Mouse (Mus musculus): ENCODE data around the gene Lpcat4. TPM values are rescaled to one million over a fixed set of nuclear protein-coding genes. Genes with fewer than 3 reads are reported as not detected.

Lpcat4 gene
- total RNA-seq, 4 experiments from 2014 or later, result 153 to 175 (median 161) TPM

Other genes starting within 250 kb of the Lpcat4 start
- not detected for gene Olfr1309, start 249.2 kb upstream of the Lpcat4 start, total RNA-seq (2022)
- gene Olfr1310, start 226.8 kb upstream of the Lpcat4 start, total RNA-seq (2022), result not detected
- gene Olfr1311, start 215.1 kb upstream of the Lpcat4 start, total RNA-seq (2022), result not detected
- gene Olfr1312, start 189.2 kb upstream of the Lpcat4 start, total RNA-seq (2022), result not detected
- gene Olfr1313, start 161.6 kb upstream of the Lpcat4 start, total RNA-seq (2022), result not detected
- not detected for gene Olfr1314, start 142.7 kb upstream of the Lpcat4 start, total RNA-seq (2022)
- not detected for gene Olfr1315-ps1, start 124.0 kb upstream of the Lpcat4 start, total RNA-seq (2022)
- gene Olfr1316, start 104.5 kb upstream of the Lpcat4 start, total RNA-seq (2022), result not detected
- gene Olfr1317, start 99.1 kb upstream of the Lpcat4 start, total RNA-seq (2022), result not detected
- gene Olfr1318, start 85.3 kb upstream of the Lpcat4 start, total RNA-seq (2022), result not detected
- gene Nutm1, start 19.8 kb downstream of the Lpcat4 start, total RNA-seq (2022), result under 1 TPM in 1 of 4 experiments, not detected in 3; 0.09 TPM
- gene Nop10, start 22.5 kb downstream of the Lpcat4 start, total RNA-seq (2022), result 10 to 100 TPM; 49.0 to 56.9 (median 52.8) TPM
- gene Slc12a6, start 26.4 kb downstream of the Lpcat4 start, total RNA-seq (2022), result 100 to 1,000 TPM; 105 to 127 (median 118) TPM
- 1 to 10 TPM; 1.9 to 4.3 (median 2.9) TPM for gene Gm21985, start 26.8 kb downstream of the Lpcat4 start, total RNA-seq (2022)
- gene Emc4, start 128.6 kb downstream of the Lpcat4 start, total RNA-seq (2022), result 100 to 1,000 TPM; 147 to 150 (median 149) TPM
- gene Katnbl1, start 139.7 kb downstream of the Lpcat4 start, total RNA-seq (2022), result 10 to 100 TPM; 12.5 to 15.1 (median 13.4) TPM
- gene Emc7, start 215.5 kb downstream of the Lpcat4 start, total RNA-seq (2022), result 10 to 100 TPM; 48.2 to 52.6 (median 50.1) TPM
- gene Chrm5, start 241.3 kb downstream of the Lpcat4 start, total RNA-seq (2022), result 1 to 10 TPM in 3 of 4 experiments, under 1 TPM in 1; 0.97 to 2.4 (median 1.7) TPM